Mouse (Mus musculus): ENCODE data around the gene Gm7903. TPM values are rescaled to one million over a fixed set of nuclear protein-coding genes. Genes with fewer than 3 reads are reported as not detected.
"Not testable (repeated sequence)": the region's sequence is repeated elsewhere in the genome, so short reads cannot be mapped to it uniquely, and the experiment has no call there.

Gm7903 gene
- polyA plus RNA-seq (2016; fragmentation: Nextera tagmentation; extraction: Ambion mirVana): not detected in 2 replicates

- not testable (repeated sequence) for H3K4me1 ChIP-seq; H3K27ac ChIP-seq; H3K4me2 ChIP-seq (replicated peaks); H3K36me3 ChIP-seq; H3K9ac ChIP-seq; H3K9me3 ChIP-seq; ATAC-seq (ENCODE audit: insufficient number of reproducible peaks, insufficient read depth, low FRiP score, low TSS enrichment); H3K4me3 ChIP-seq; H3K27me3 ChIP-seq
- no CpG with 5 or more reads among the region's 15 CpGs for WGBS
Measured at GRCm38 (mm10) chrX:135433535-135433934, at the start of gene Gm7903. TSS of gene Gm7903 (plus strand) at chrX:135433835.

- not testable (repeated sequence) for H3K27ac ChIP-seq; H3K9ac ChIP-seq; H3K27me3 ChIP-seq; H3K4me2 ChIP-seq (replicated peaks); ATAC-seq (ENCODE audit: insufficient number of reproducible peaks, insufficient read depth, low FRiP score, low TSS enrichment); H3K4me3 ChIP-seq; H3K9me3 ChIP-seq; H3K4me1 ChIP-seq; H3K36me3 ChIP-seq
- no CpG with 5 or more reads among the region's 3 CpGs for WGBS
Measured at GRCm38 (mm10) chrX:135403578-135403977, 30.1 kb upstream of the Gm7903 start.

- H3K4me1 ChIP-seq; H3K36me3 ChIP-seq; ATAC-seq (ENCODE audit: insufficient number of reproducible peaks, insufficient read depth, low FRiP score, low TSS enrichment); H3K4me2 ChIP-seq (replicated peaks); H3K9ac ChIP-seq; H3K4me3 ChIP-seq; H3K27me3 ChIP-seq; H3K27ac ChIP-seq; H3K9me3 ChIP-seq: not testable (repeated sequence)
- WGBS: 48% methylated on average over 4 of the region's 7 CpGs
Measured at GRCm38 (mm10) chrX:135421203-135421602, 12.4 kb upstream of the Gm7903 start.

GRCm38 (mm10) chrX:135421824-135422223 is 11.8 kb upstream of the Gm7903 start:
- not testable (repeated sequence) for H3K4me1 ChIP-seq; H3K9me3 ChIP-seq; H3K36me3 ChIP-seq; ATAC-seq (ENCODE audit: insufficient number of reproducible peaks, insufficient read depth, low FRiP score, low TSS enrichment); H3K9ac ChIP-seq; H3K27ac ChIP-seq; H3K27me3 ChIP-seq; H3K4me2 ChIP-seq (replicated peaks); H3K4me3 ChIP-seq

- not testable (repeated sequence) for H3K4me3 ChIP-seq; H3K27me3 ChIP-seq; H3K4me1 ChIP-seq; ATAC-seq (ENCODE audit: insufficient number of reproducible peaks, insufficient read depth, low FRiP score, low TSS enrichment); H3K27ac ChIP-seq; H3K9ac ChIP-seq; H3K36me3 ChIP-seq; H3K4me2 ChIP-seq (replicated peaks); H3K9me3 ChIP-seq
- WGBS: no CpG with 5 or more reads among the region's 4 CpGs
Measured at GRCm38 (mm10) chrX:135422473-135422872, 11.2 kb upstream of the Gm7903 start.

GRCm38 (mm10) chrX:135464160-135464559 is 30.5 kb downstream of the Gm7903 start:
- H3K4me2 ChIP-seq (replicated peaks); ATAC-seq (ENCODE audit: insufficient number of reproducible peaks, insufficient read depth, low FRiP score, low TSS enrichment): not testable (repeated sequence)

GRCm38 (mm10) chrX:135481902-135482301 is 48.3 kb downstream of the Gm7903 start:
- not testable (repeated sequence) for H3K9ac ChIP-seq; H3K4me2 ChIP-seq (replicated peaks); H3K4me1 ChIP-seq; H3K27ac ChIP-seq; H3K4me3 ChIP-seq; H3K27me3 ChIP-seq; H3K36me3 ChIP-seq; ATAC-seq (ENCODE audit: insufficient number of reproducible peaks, insufficient read depth, low FRiP score, low TSS enrichment); H3K9me3 ChIP-seq
- no CpG with 5 or more reads among the region's 6 CpGs for WGBS

More at GRCm38 (mm10) chrX:135464160-135464559, 30.5 kb downstream of the Gm7903 start:
- not testable (repeated sequence) for H3K36me3 ChIP-seq, H3K4me3 ChIP-seq, H3K27me3 ChIP-seq, H3K27ac ChIP-seq, H3K4me1 ChIP-seq, H3K9me3 ChIP-seq, H3K9ac ChIP-seq
- no CpG with 5 or more reads among the region's 3 CpGs for WGBS

GRCm38 (mm10) chrX:135483183-135483582 is 49.5 kb downstream of the Gm7903 start:
- WGBS: no CpG with 5 or more reads among the region's 3 CpGs
- H3K4me1 ChIP-seq; ATAC-seq (ENCODE audit: insufficient number of reproducible peaks, insufficient read depth, low FRiP score, low TSS enrichment); H3K9ac ChIP-seq; H3K27me3 ChIP-seq; H3K36me3 ChIP-seq; H3K4me3 ChIP-seq; H3K27ac ChIP-seq; H3K4me2 ChIP-seq (replicated peaks); H3K9me3 ChIP-seq: not testable (repeated sequence)

Other genes with a start within 250 kb of the Gm7903 start
- 9.4 TPM in 2 replicates for gene Tceal6, start 223.1 kb upstream of the Gm7903 start, polyA plus RNA-seq (2016; fragmentation: Nextera tagmentation; extraction: Ambion mirVana)
- not detected in 2 replicates for gene Pramel3, start 131.5 kb upstream of the Gm7903 start, polyA plus RNA-seq (2016; fragmentation: Nextera tagmentation; extraction: Ambion mirVana)
- not detected in 2 replicates for gene Gm5128, start 60.6 kb upstream of the Gm7903 start, polyA plus RNA-seq (2016; fragmentation: Nextera tagmentation; extraction: Ambion mirVana)
- not detected in 2 replicates for gene AV320801, start 60.8 kb downstream of the Gm7903 start, polyA plus RNA-seq (2016; fragmentation: Nextera tagmentation; extraction: Ambion mirVana)
- gene Nxf7, start 164.9 kb downstream of the Gm7903 start, polyA plus RNA-seq (2016; fragmentation: Nextera tagmentation; extraction: Ambion mirVana): not detected in 2 replicates
- gene Prame, start 193.9 kb downstream of the Gm7903 start, polyA plus RNA-seq (2016; fragmentation: Nextera tagmentation; extraction: Ambion mirVana): not detected in 2 replicates

Data from embryonic facial prominence, embryonic 12.5 days (tissue).